Mouse (Mus musculus): ENCODE measurements around the gene Phf20. TPM values are rescaled to one million over a fixed set of nuclear protein-coding genes. Genes with fewer than 3 reads are reported as not detected.
A peak's percentile ranks its signal among the peaks of the same experiment; 100 is the strongest.

Gene Phf20
- polyA plus RNA-seq, 2 experiments: 19.5 to 69.0 TPM

DNA sequence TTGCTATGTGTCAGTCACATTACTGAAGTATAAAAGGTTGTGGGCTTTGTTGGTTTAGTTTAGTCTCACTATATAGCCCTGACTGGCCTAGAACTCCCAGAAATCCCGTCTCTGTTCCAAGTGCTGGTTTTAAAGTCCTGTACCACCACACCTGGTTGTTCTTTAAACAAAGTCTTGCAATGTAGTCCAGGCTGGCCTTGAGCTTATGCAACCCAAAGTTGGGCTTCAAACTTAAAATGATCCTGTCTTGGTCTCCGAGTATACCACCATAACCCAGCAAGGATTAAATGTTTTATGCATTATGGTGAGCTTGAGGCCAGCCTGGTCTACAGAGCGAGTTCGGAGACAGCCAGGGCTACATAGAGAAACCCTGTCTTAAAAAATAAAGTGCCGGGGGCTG is 113.7 kb downstream of the Phf20 start:
- Histone ChIP-seq H3K9ac (ENCODE audit: low read depth, low read length, severe bottlenecking) (no peak overlapping the region), H3K36me3 (ENCODE audit: control insufficient read depth, insufficient read depth, low read length) (peaks cover 33% of the 10 kb centered on the region)

GRCm38 (mm10) chr2:156310455-156310854 is 114.2 kb downstream of the Phf20 start:
- Histone ChIP-seq H3K4me1 (ENCODE audit: control insufficient read depth, insufficient read depth, low read length) (peaks cover 7% of the 10 kb centered on the region), H3K27me3 (ENCODE audit: control insufficient read depth, insufficient read depth, low read length) (no peaks in the 10 kb centered on the region), H3K9me3 (ENCODE audit: control insufficient read depth, low read length) (no peaks in the 10 kb centered on the region), H3K4me2 (replicated peaks; ENCODE audit: low read depth, low read length, severe bottlenecking) (no peak overlapping the region), H3K36me3 (ENCODE audit: control insufficient read depth, insufficient read depth, low read length) (peaks cover 28% of the 10 kb centered on the region), H3K4me3 (replicated peaks; ENCODE audit: low read length) (no peak overlapping the region), H3K27ac (replicated peaks; ENCODE audit: low read depth, low read length) (no peak overlapping the region), H3K9ac (ENCODE audit: low read depth, low read length, severe bottlenecking) (no peak overlapping the region)
- ATAC-seq (ENCODE audit: low FRiP score, low read depth): no peak
- WGBS: 93% methylated on average over 5 of the region's 5 CpGs
- TF ChIP-seq POLR2A (IDR thresholded peaks at IDR 0.05; ENCODE audit: borderline replicate concordance, extremely low read depth, insufficient read depth, insufficient read length): no peak
- DNase-seq (ENCODE audit: low spot score): no peak

More for the DNA sequence above, 113.7 kb downstream of the Phf20 start:
- no peaks in the 10 kb centered on the region for H3K9me3 ChIP-seq (ENCODE audit: control insufficient read depth, low read length)
- no peaks in the 10 kb centered on the region for H3K27me3 ChIP-seq (ENCODE audit: control insufficient read depth, insufficient read depth, low read length)
- WGBS: 89% methylated on average over 5 of the region's 5 CpGs
- H3K4me2 ChIP-seq (replicated peaks; ENCODE audit: low read depth, low read length, severe bottlenecking): no peak overlapping the region
- DNase-seq (ENCODE audit: low spot score) (no peak), ATAC-seq (ENCODE audit: low FRiP score, low read depth) (no peak)
- peaks cover 7% of the 10 kb centered on the region for H3K4me1 ChIP-seq (ENCODE audit: control insufficient read depth, insufficient read depth, low read length)
- H3K4me3 ChIP-seq (replicated peaks; ENCODE audit: low read length): no peak overlapping the region
- no peak for TF ChIP-seq POLR2A (IDR thresholded peaks at IDR 0.05; ENCODE audit: borderline replicate concordance, extremely low read depth, insufficient read depth, insufficient read length)
- no peak overlapping the region for H3K27ac ChIP-seq (replicated peaks; ENCODE audit: low read depth, low read length)

DNA sequence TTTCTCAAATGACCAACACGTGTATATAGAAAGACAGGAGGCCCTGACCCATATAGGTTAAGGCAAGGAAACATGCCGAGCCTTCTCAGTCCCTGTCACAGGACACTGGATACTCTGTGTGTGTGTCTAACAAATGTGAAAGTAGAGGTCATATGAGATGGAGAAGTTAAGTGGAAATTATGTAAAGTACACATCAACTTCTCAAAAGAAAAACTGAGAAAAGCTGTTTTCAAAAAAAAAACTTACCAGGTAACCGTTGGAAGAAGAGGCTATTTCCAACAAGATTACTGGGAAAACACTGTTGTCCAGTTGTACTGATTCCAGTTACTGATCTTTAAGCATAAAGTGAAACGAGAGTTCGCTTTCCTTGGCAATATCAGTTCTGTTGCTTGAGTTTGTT is 114.7 kb downstream of the Phf20 start:
- Histone ChIP-seq H3K4me2 (replicated peaks; ENCODE audit: low read depth, low read length, severe bottlenecking) (peak overlapping the region; percentile 80; the same call in 1 of the 2 replicates), H3K9me3 (ENCODE audit: control insufficient read depth, low read length) (no peaks in the 10 kb centered on the region), H3K9ac (ENCODE audit: low read depth, low read length, severe bottlenecking) (no peak overlapping the region), H3K27ac (replicated peaks; ENCODE audit: low read depth, low read length) (no peak overlapping the region), H3K4me1 (ENCODE audit: control insufficient read depth, insufficient read depth, low read length) (peaks cover 7% of the 10 kb centered on the region), H3K27me3 (ENCODE audit: control insufficient read depth, insufficient read depth, low read length) (no peaks in the 10 kb centered on the region), H3K36me3 (ENCODE audit: control insufficient read depth, insufficient read depth, low read length) (peaks cover 24% of the 10 kb centered on the region), H3K4me3 (replicated peaks; ENCODE audit: low read length) (peak overlapping the region; percentile 93; the same call in 1 of the 2 replicates)
- ATAC-seq (ENCODE audit: low FRiP score, low read depth) (no peak), DNase-seq (ENCODE audit: low spot score) (no peak)
- no peak for TF ChIP-seq POLR2A (IDR thresholded peaks at IDR 0.05; ENCODE audit: borderline replicate concordance, extremely low read depth, insufficient read depth, insufficient read length)
- WGBS: 94% methylated on average over 5 of the region's 5 CpGs

- WGBS: 17% methylated on average over 8 of the region's 8 CpGs
- DNase-seq (ENCODE audit: low spot score): no peak
- peak overlapping the region; percentile 80 for H3K4me2 ChIP-seq (replicated peaks; ENCODE audit: low read depth, low read length, severe bottlenecking)
- H3K9me3 ChIP-seq (ENCODE audit: control insufficient read depth, low read length): no peaks in the 10 kb centered on the region
- H3K9ac ChIP-seq (ENCODE audit: low read depth, low read length, severe bottlenecking): peak overlapping the region; percentile 91
- H3K4me3 ChIP-seq (replicated peaks; ENCODE audit: low read length): peak overlapping the region; percentile 93
- no peak for TF ChIP-seq POLR2A (IDR thresholded peaks at IDR 0.05; ENCODE audit: borderline replicate concordance, extremely low read depth, insufficient read depth, insufficient read length)
- peaks cover 7% of the 10 kb centered on the region for H3K4me1 ChIP-seq (ENCODE audit: control insufficient read depth, insufficient read depth, low read length)
- peak; percentile 9; the same call in 1 of the 2 replicates for ATAC-seq (ENCODE audit: low FRiP score, low read depth)
- H3K27me3 ChIP-seq (ENCODE audit: control insufficient read depth, insufficient read depth, low read length): no peaks in the 10 kb centered on the region
- H3K36me3 ChIP-seq (ENCODE audit: control insufficient read depth, insufficient read depth, low read length): peaks cover 22% of the 10 kb centered on the region
- H3K27ac ChIP-seq (replicated peaks; ENCODE audit: low read depth, low read length): peak overlapping the region; percentile 94
These were observed 115.2 kb downstream of the Phf20 start for GRCm38 (mm10) chr2:156311441-156311840.

DNA sequence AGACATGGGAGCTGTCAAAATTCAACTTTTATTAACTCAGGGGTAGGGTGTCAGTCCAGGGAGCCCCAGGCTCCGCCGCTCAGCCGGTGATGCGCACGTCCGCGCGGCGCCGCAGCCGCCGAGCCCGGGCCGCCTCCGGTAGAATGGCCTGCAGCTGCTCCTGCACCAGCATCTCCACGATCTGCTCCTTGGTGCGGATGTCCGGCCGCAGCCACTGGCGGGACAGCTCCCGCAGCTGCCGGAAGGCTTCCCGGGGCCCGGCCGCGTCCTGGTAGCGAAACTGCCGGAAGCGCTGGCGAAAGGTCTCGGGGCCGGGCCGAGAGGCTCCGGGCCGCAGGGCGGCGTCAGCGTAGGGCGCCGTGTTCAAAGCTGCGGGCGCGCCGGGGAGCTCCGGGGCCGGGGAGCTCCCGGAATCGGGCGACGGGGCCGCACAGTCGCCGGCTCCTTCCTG is 115.6 kb downstream of the Phf20 start:
- TF ChIP-seq POLR2A (IDR thresholded peaks at IDR 0.05; ENCODE audit: borderline replicate concordance, extremely low read depth, insufficient read depth, insufficient read length): no peak
- ATAC-seq (ENCODE audit: low FRiP score, low read depth): peak; percentile 75
- Histone ChIP-seq H3K27ac (replicated peaks; ENCODE audit: low read depth, low read length) (peak overlapping the region; percentile 94), H3K27me3 (ENCODE audit: control insufficient read depth, insufficient read depth, low read length) (no peaks in the 10 kb centered on the region), H3K9ac (ENCODE audit: low read depth, low read length, severe bottlenecking) (peak overlapping the region; percentile 91), H3K4me2 (replicated peaks; ENCODE audit: low read depth, low read length, severe bottlenecking) (peak overlapping the region; percentile 80), H3K36me3 (ENCODE audit: control insufficient read depth, insufficient read depth, low read length) (peaks cover 19% of the 10 kb centered on the region), H3K4me1 (ENCODE audit: control insufficient read depth, insufficient read depth, low read length) (peaks cover 7% of the 10 kb centered on the region), H3K9me3 (ENCODE audit: control insufficient read depth, low read length) (no peaks in the 10 kb centered on the region), H3K4me3 (replicated peaks; ENCODE audit: low read length) (peak overlapping the region; percentile 93)
- DNase-seq (ENCODE audit: low spot score): peak; percentile 6
- under 1% methylated on average over 53 of the region's 53 CpGs for WGBS

Measured in limb, embryonic 14.5 days (tissue).